Mouse (Mus musculus): ENCODE measurements around the gene Rcc1l.
A peak's percentile ranks its signal among the peaks of the same experiment; 100 is the strongest.

GRCm38 (mm10) chr5:134186961-134187731 is 10.6 kb upstream of the Rcc1l start:
- TF ChIP-seq CTCF (IDR thresholded peaks at IDR 0.05; ENCODE audit: low read depth) (peak; percentile 95), EP300 (IDR thresholded peaks at IDR 0.05; ENCODE audit: low read depth) (no peak)
